Mouse (Mus musculus): ENCODE measurements around the gene Aff1. TPM values are rescaled to one million over a fixed set of nuclear protein-coding genes. Genes with fewer than 3 reads are reported as not detected.

Aff1 gene
- polyA plus RNA-seq, 1 experiment from 2014 or later, result 7.6 TPM

GRCm38 (mm10) chr5:103852756-103853549 is 160.8 kb downstream of the Aff1 start:
- no peak overlapping the region for H3K27ac ChIP-seq
- no peak for ATAC-seq (replicated peaks; ENCODE audit: insufficient number of reproducible peaks, insufficient read depth, low FRiP score, low read depth)
- WGBS, result 85% methylated on average over 4 of the region's 4 CpGs
- H3K4me1 ChIP-seq (replicated peaks), result peaks cover 11% of the 10 kb centered on the region
- no peak overlapping the region for H3K4me3 ChIP-seq
- no peak overlapping the region for H3K9ac ChIP-seq
- no peak overlapping the region for H3K4me2 ChIP-seq
- no peaks in the 10 kb centered on the region for H3K27me3 ChIP-seq
- no peaks in the 10 kb centered on the region for H3K9me3 ChIP-seq (replicated peaks)
- peaks cover 34% of the 10 kb centered on the region for H3K36me3 ChIP-seq

- H3K4me2 ChIP-seq, result no peak overlapping the region
- no peaks in the 10 kb centered on the region for H3K9me3 ChIP-seq (replicated peaks)
- H3K9ac ChIP-seq, result no peak overlapping the region
- H3K36me3 ChIP-seq, result peaks cover 25% of the 10 kb centered on the region
- no peaks in the 10 kb centered on the region for H3K27me3 ChIP-seq
- peak overlapping the region; percentile 20; the same call in 1 of the 2 replicates for H3K27ac ChIP-seq
- ATAC-seq (replicated peaks; ENCODE audit: insufficient number of reproducible peaks, insufficient read depth, low FRiP score, low read depth), result 0 out of 2 replicates have a peak, but pooled peaks have one; percentile 41
- 52% methylated on average over 17 of the region's 17 CpGs for WGBS
- no peak overlapping the region for H3K4me3 ChIP-seq
- peaks cover 11% of the 10 kb centered on the region for H3K4me1 ChIP-seq (replicated peaks)
These were observed 162.1 kb downstream of the Aff1 start for GRCm38 (mm10) chr5:103854041-103854806.

GRCm38 (mm10) chr5:103854807-103855194 is 162.6 kb downstream of the Aff1 start:
- Histone ChIP-seq H3K27ac (no peak overlapping the region), H3K4me1 (replicated peaks) (peaks cover 11% of the 10 kb centered on the region), H3K36me3 (peaks cover 19% of the 10 kb centered on the region), H3K9ac (no peak overlapping the region), H3K9me3 (replicated peaks) (no peaks in the 10 kb centered on the region), H3K4me2 (no peak overlapping the region), H3K27me3 (no peaks in the 10 kb centered on the region), H3K4me3 (no peak overlapping the region)
- 92% methylated on average over 5 of the region's 5 CpGs for WGBS
- no peak for ATAC-seq (replicated peaks; ENCODE audit: insufficient number of reproducible peaks, insufficient read depth, low FRiP score, low read depth)

- no peak overlapping the region for H3K9ac ChIP-seq
- ATAC-seq (replicated peaks; ENCODE audit: insufficient number of reproducible peaks, insufficient read depth, low FRiP score, low read depth), result no peak
- H3K4me1 ChIP-seq (replicated peaks), result peaks cover 11% of the 10 kb centered on the region
- no peak overlapping the region for H3K27ac ChIP-seq
- no peak overlapping the region for H3K4me2 ChIP-seq
- H3K9me3 ChIP-seq (replicated peaks), result no peaks in the 10 kb centered on the region
- peaks cover 12% of the 10 kb centered on the region for H3K36me3 ChIP-seq
- no peak overlapping the region for H3K4me3 ChIP-seq
- 74% methylated on average over 14 of the region's 14 CpGs for WGBS
- H3K27me3 ChIP-seq, result no peaks in the 10 kb centered on the region
These were observed 163.5 kb downstream of the Aff1 start for GRCm38 (mm10) chr5:103855483-103856211.

GRCm38 (mm10) chr5:103856286-103857009 is 164.3 kb downstream of the Aff1 start:
- peaks cover 11% of the 10 kb centered on the region for H3K4me1 ChIP-seq (replicated peaks)
- ATAC-seq (replicated peaks; ENCODE audit: insufficient number of reproducible peaks, insufficient read depth, low FRiP score, low read depth), result no peak
- H3K27me3 ChIP-seq, result no peaks in the 10 kb centered on the region
- no peak overlapping the region for H3K27ac ChIP-seq
- H3K4me2 ChIP-seq, result no peak overlapping the region
- no peaks in the 10 kb centered on the region for H3K9me3 ChIP-seq (replicated peaks)
- H3K36me3 ChIP-seq, result peaks cover 6% of the 10 kb centered on the region
- WGBS, result 63% methylated on average over 5 of the region's 5 CpGs
- no peak overlapping the region for H3K4me3 ChIP-seq
- no peak overlapping the region for H3K9ac ChIP-seq

- ATAC-seq (replicated peaks; ENCODE audit: insufficient number of reproducible peaks, insufficient read depth, low FRiP score, low read depth), result no peak
- Histone ChIP-seq H3K4me1 (replicated peaks) (peaks cover 11% of the 10 kb centered on the region), H3K4me2 (no peak overlapping the region), H3K27ac (no peak overlapping the region), H3K36me3 (peaks cover 3% of the 10 kb centered on the region), H3K9me3 (replicated peaks) (no peaks in the 10 kb centered on the region), H3K27me3 (no peaks in the 10 kb centered on the region), H3K9ac (no peak overlapping the region), H3K4me3 (no peak overlapping the region)
- WGBS, result 78% methylated on average over 2 of the region's 2 CpGs
These were observed 165.0 kb downstream of the Aff1 start for GRCm38 (mm10) chr5:103857151-103857550.

- WGBS, result 83% methylated on average over 11 of the region's 11 CpGs
- H3K9ac ChIP-seq, result no peak overlapping the region
- no peaks in the 10 kb centered on the region for H3K27me3 ChIP-seq
- no peaks in the 10 kb centered on the region for H3K9me3 ChIP-seq (replicated peaks)
- no peak for ATAC-seq (replicated peaks; ENCODE audit: insufficient number of reproducible peaks, insufficient read depth, low FRiP score, low read depth)
- H3K27ac ChIP-seq, result no peak overlapping the region
- H3K4me1 ChIP-seq (replicated peaks), result 0 out of 2 replicates have a peak, but pooled peaks cover 3% of the 10 kb centered on the region
- peaks cover 9% of the 10 kb centered on the region; the same call in 1 of the 2 replicates for H3K36me3 ChIP-seq
- H3K4me2 ChIP-seq, result no peak overlapping the region
- no peak overlapping the region for H3K4me3 ChIP-seq
These were observed 168.4 kb downstream of the Aff1 start for GRCm38 (mm10) chr5:103860622-103861021.

- Histone ChIP-seq H3K9me3 (replicated peaks) (no peaks in the 10 kb centered on the region), H3K36me3 (peaks cover 19% of the 10 kb centered on the region), H3K9ac (no peak overlapping the region), H3K27ac (no peak overlapping the region), H3K27me3 (no peaks in the 10 kb centered on the region), H3K4me2 (no peak overlapping the region), H3K4me1 (replicated peaks) (no peaks in the 10 kb centered on the region), H3K4me3 (no peak overlapping the region)
- WGBS, result 87% methylated on average over 4 of the region's 4 CpGs
- ATAC-seq (replicated peaks; ENCODE audit: insufficient number of reproducible peaks, insufficient read depth, low FRiP score, low read depth), result no peak
These were observed 171.6 kb downstream of the Aff1 start for GRCm38 (mm10) chr5:103863759-103864158.

- no peak overlapping the region for H3K4me2 ChIP-seq
These were observed 197.6 kb downstream of the Aff1 start for GRCm38 (mm10) chr5:103889766-103890165.

GRCm38 (mm10) chr5:103898310-103898709 is 206.1 kb downstream of the Aff1 start:
- 22% methylated on average over 1 of the region's 1 CpGs for WGBS

More at GRCm38 (mm10) chr5:103889766-103890165, 197.6 kb downstream of the Aff1 start:
- Histone ChIP-seq H3K9ac (no peak overlapping the region), H3K4me3 (no peak overlapping the region), H3K27me3 (no peaks in the 10 kb centered on the region), H3K36me3 (no peaks in the 10 kb centered on the region; the same call in 1 of the 2 replicates), H3K4me1 (replicated peaks) (no peaks in the 10 kb centered on the region), H3K9me3 (replicated peaks) (no peaks in the 10 kb centered on the region), H3K27ac (no peak overlapping the region)
- 82% methylated on average over 15 of the region's 15 CpGs for WGBS
- ATAC-seq (replicated peaks; ENCODE audit: insufficient number of reproducible peaks, insufficient read depth, low FRiP score, low read depth), result no peak

More at GRCm38 (mm10) chr5:103898310-103898709, 206.1 kb downstream of the Aff1 start:
- no peak overlapping the region for H3K4me2 ChIP-seq
- H3K36me3 ChIP-seq, result no peaks in the 10 kb centered on the region
- no peak for ATAC-seq (replicated peaks; ENCODE audit: insufficient number of reproducible peaks, insufficient read depth, low FRiP score, low read depth)
- no peaks in the 10 kb centered on the region for H3K4me1 ChIP-seq (replicated peaks)
- H3K27me3 ChIP-seq, result no peaks in the 10 kb centered on the region
- no peaks in the 10 kb centered on the region for H3K9me3 ChIP-seq (replicated peaks)
- no peak overlapping the region for H3K27ac ChIP-seq
- H3K4me3 ChIP-seq, result no peak overlapping the region
- H3K9ac ChIP-seq, result no peak overlapping the region
